In genomic region chr9:83488491-83489210, GRCm38 (mm10) we compare ENCODE assay signal across 11 mouse cellular contexts. TPM values are rescaled to one million over a fixed set of nuclear protein-coding genes. Genes with fewer than 3 reads are reported as not detected.
DNase-seq lines count a peak whose midpoint lies in the region; ATAC-seq lines count a peak whose summit lies in the region.
"Had no signal": no experiment of that assay in that cellular context is flagged by ENCODE, and none has a peak within 500 bp of the region (broad histone marks: within the 10 kb centered on the region; RNA-seq: fewer than 3 reads in every experiment).

No protein-coding gene starts in this region.

- H3K9me3 ChIP-seq in forebrain, embryonic 11.5 days (ENCODE audit: control insufficient read depth, low read length): no peaks in the 10 kb centered on the region
- H3K9me3 ChIP-seq in forebrain, embryonic 10.5 days: no peaks in the 10 kb centered on the region
- no peaks in the 10 kb centered on the region for H3K9me3 ChIP-seq in kidney, embryonic 15.5 days (replicated peaks)
- no peaks in the 10 kb centered on the region for H3K9me3 ChIP-seq in midbrain, embryonic 13.5 days
- H3K9me3 ChIP-seq: embryonic facial prominence, embryonic 12.5 days; limb, embryonic 12.5 days; stomach, embryonic 15.5 days had no signal

- no peak overlapping the region for H3K4me2 ChIP-seq in forebrain, embryonic 11.5 days (ENCODE audit: low read depth, low read length, severe bottlenecking)
- peak overlapping the region; percentile 39 for H3K4me2 ChIP-seq in kidney, embryonic 15.5 days
- H3K4me2 ChIP-seq in midbrain, embryonic 13.5 days (replicated peaks): peak overlapping the region; percentile 35
- H3K4me2 ChIP-seq: embryonic facial prominence, embryonic 12.5 days; limb, embryonic 12.5 days; stomach, embryonic 15.5 days had no signal

- H3K27ac ChIP-seq in forebrain, embryonic 11.5 days (ENCODE audit: low read depth, low read length): no peak overlapping the region
- H3K27ac ChIP-seq in forebrain, embryonic 10.5 days: no peak overlapping the region
- H3K27ac ChIP-seq in kidney, embryonic 15.5 days: no peak overlapping the region
- H3K27ac ChIP-seq in midbrain, embryonic 13.5 days: 0 out of 2 replicates have a peak overlapping the region, but pooled peaks have one; percentile 26
- H3K27ac ChIP-seq: embryonic facial prominence, embryonic 12.5 days; limb, embryonic 12.5 days; stomach, embryonic 15.5 days had no signal

- no peak for DNase-seq in forebrain, embryonic 11.5 days (ENCODE audit: low spot score)
- no peak for DNase-seq in forebrain, embryonic 10.5 days (ENCODE audit: extremely low spot score, low spot score)
- peak; percentile 36 for DNase-seq in CD4-positive, CD25-positive, alpha-beta regulatory T cell, adult 2 months (ENCODE audit: low read depth, low spot score)
- DNase-seq in embryo, embryonic 10 days (ENCODE audit: low spot score): peak; percentile 5
- no peak for DNase-seq in spleen, postnatal 14 days (ENCODE audit: low spot score in 2 of 2)
- DNase-seq in thymus, postnatal 0 days (ENCODE audit: low spot score): no peak

- no peaks in the 10 kb centered on the region for H3K4me1 ChIP-seq in forebrain, embryonic 11.5 days (replicated peaks; ENCODE audit: control insufficient read depth, insufficient read depth, low read length)
- no peaks in the 10 kb centered on the region for H3K4me1 ChIP-seq in forebrain, embryonic 10.5 days
- H3K4me1 ChIP-seq in kidney, embryonic 15.5 days: no peaks in the 10 kb centered on the region
- H3K4me1 ChIP-seq in midbrain, embryonic 13.5 days (replicated peaks): peaks cover 13% of the 10 kb centered on the region
- H3K4me1 ChIP-seq: embryonic facial prominence, embryonic 12.5 days; limb, embryonic 12.5 days; stomach, embryonic 15.5 days had no signal

- 58% methylated on average over 15 of the region's 15 CpGs for WGBS in forebrain, embryonic 11.5 days
- WGBS in forebrain, embryonic 10.5 days: 61% methylated on average over 15 of the region's 15 CpGs
- 41% methylated on average over 15 of the region's 15 CpGs for WGBS in kidney, embryonic 15.5 days
- WGBS in midbrain, embryonic 13.5 days: 47% methylated on average over 15 of the region's 15 CpGs

- H3K9ac ChIP-seq in forebrain, embryonic 11.5 days (ENCODE audit: low read length): no peak overlapping the region
- no peak overlapping the region for H3K9ac ChIP-seq in kidney, embryonic 15.5 days
- no peak overlapping the region for H3K9ac ChIP-seq in midbrain, embryonic 13.5 days (replicated peaks)
- H3K9ac ChIP-seq: embryonic facial prominence, embryonic 12.5 days; limb, embryonic 12.5 days; stomach, embryonic 15.5 days had no signal

- H3K36me3 ChIP-seq in forebrain, embryonic 11.5 days (ENCODE audit: control insufficient read depth, insufficient read depth, low read length): no peaks in the 10 kb centered on the region
- no peaks in the 10 kb centered on the region for H3K36me3 ChIP-seq in forebrain, embryonic 10.5 days (replicated peaks)
- H3K36me3 ChIP-seq in kidney, embryonic 15.5 days: no peaks in the 10 kb centered on the region
- no peaks in the 10 kb centered on the region for H3K36me3 ChIP-seq in midbrain, embryonic 13.5 days
- H3K36me3 ChIP-seq: embryonic facial prominence, embryonic 12.5 days; limb, embryonic 12.5 days; stomach, embryonic 15.5 days had no signal

- H3K4me3 ChIP-seq in forebrain, embryonic 11.5 days (ENCODE audit: low read depth, low read length): no peak overlapping the region
- H3K4me3 ChIP-seq in forebrain, embryonic 10.5 days: no peak overlapping the region
- no peak overlapping the region for H3K4me3 ChIP-seq in kidney, embryonic 15.5 days (replicated peaks)
- H3K4me3 ChIP-seq in midbrain, embryonic 13.5 days (replicated peaks): no peak overlapping the region
- H3K4me3 ChIP-seq: embryonic facial prominence, embryonic 12.5 days; limb, embryonic 12.5 days; stomach, embryonic 15.5 days had no signal

- H3K27me3 ChIP-seq in forebrain, embryonic 11.5 days (ENCODE audit: control insufficient read depth, insufficient read depth, low read length): no peaks in the 10 kb centered on the region
- no peaks in the 10 kb centered on the region for H3K27me3 ChIP-seq in forebrain, embryonic 10.5 days (ENCODE audit: poor library complexity, severe bottlenecking)
- H3K27me3 ChIP-seq in kidney, embryonic 15.5 days: no peaks in the 10 kb centered on the region
- H3K27me3 ChIP-seq in midbrain, embryonic 13.5 days: no peaks in the 10 kb centered on the region
- H3K27me3 ChIP-seq: embryonic facial prominence, embryonic 12.5 days; limb, embryonic 12.5 days; stomach, embryonic 15.5 days had no signal

- peak; percentile 46; the same call in 1 of the 2 replicates for ATAC-seq in forebrain, embryonic 11.5 days (replicated peaks; ENCODE audit: low FRiP score)
- ATAC-seq in kidney, embryonic 15.5 days (replicated peaks; ENCODE audit: low FRiP score): peak; percentile 82
- ATAC-seq in midbrain, embryonic 13.5 days: peak; percentile 72

RNA-seq across cellular contexts. Expression of gene Lca5, which starts 47.7 kb away (rescaled TPM):
- polyA plus RNA-seq in forebrain, embryonic 11.5 days (2014; fragmentation: Nextera tagmentation; extraction: Ambion mirVana): 29.4 TPM in 2 replicates
- 18.1 and 20.0 TPM in 2 replicates for polyA plus RNA-seq in forebrain, embryonic 10.5 days (2016; fragmentation: Nextera tagmentation; extraction: Ambion mirVana)
- 15.3 and 17.9 TPM in 2 replicates for polyA plus RNA-seq in kidney, embryonic 15.5 days (2015; fragmentation: Nextera tagmentation; extraction: Ambion mirVana)
- 19.0 and 24.7 TPM in 2 replicates for polyA plus RNA-seq in midbrain, embryonic 13.5 days (2015; fragmentation: Nextera tagmentation; extraction: Ambion mirVana)
- polyA plus RNA-seq in thymus, postnatal 0 days (2015; fragmentation: Nextera tagmentation; extraction: Ambion mirVana): 8.3 and 9.8 TPM in 2 replicates

RNA-seq across cellular contexts. Expression of gene Sh3bgrl2, which starts 59.5 kb away (rescaled TPM):
- 13.2 TPM in 2 replicates for polyA plus RNA-seq in forebrain, embryonic 11.5 days (2014; fragmentation: Nextera tagmentation; extraction: Ambion mirVana)
- polyA plus RNA-seq in forebrain, embryonic 10.5 days (2016; fragmentation: Nextera tagmentation; extraction: Ambion mirVana): 10.9 and 12.1 TPM in 2 replicates
- 19.2 and 19.5 TPM in 2 replicates for polyA plus RNA-seq in kidney, embryonic 15.5 days (2015; fragmentation: Nextera tagmentation; extraction: Ambion mirVana)
- polyA plus RNA-seq in midbrain, embryonic 13.5 days (2015; fragmentation: Nextera tagmentation; extraction: Ambion mirVana): 5.0 and 6.1 TPM in 2 replicates
- polyA plus RNA-seq in thymus, postnatal 0 days (2015; fragmentation: Nextera tagmentation; extraction: Ambion mirVana): 4.4 and 5.2 TPM in 2 replicates

Comparison
In these comparisons a context has a peak if more than half of its experiments do, and no peak if none do; other contexts are left out.
1. DNase-seq: peak in CD4-positive, CD25-positive, alpha-beta regulatory T cell, adult 2 months (single experiment) and embryo, embryonic 10 days (single experiment); none in forebrain, embryonic 11.5 days (single experiment), forebrain, embryonic 10.5 days (single experiment), spleen, postnatal 14 days (0 of 2) and thymus, postnatal 0 days (single experiment).
2. Peak in every context shown above with its lines, with median percentiles within 50 percentile points of each other: ATAC-seq.